Mouse (Mus musculus): ENCODE data around the gene Map3k19. TPM values are rescaled to one million over a fixed set of nuclear protein-coding genes. Genes with fewer than 3 reads are reported as not detected.
A peak's percentile ranks its signal among the peaks of the same experiment; 100 is the strongest.

The Map3k19 gene
- polyA plus RNA-seq, 1 experiment: 2.4 TPM

DNA sequence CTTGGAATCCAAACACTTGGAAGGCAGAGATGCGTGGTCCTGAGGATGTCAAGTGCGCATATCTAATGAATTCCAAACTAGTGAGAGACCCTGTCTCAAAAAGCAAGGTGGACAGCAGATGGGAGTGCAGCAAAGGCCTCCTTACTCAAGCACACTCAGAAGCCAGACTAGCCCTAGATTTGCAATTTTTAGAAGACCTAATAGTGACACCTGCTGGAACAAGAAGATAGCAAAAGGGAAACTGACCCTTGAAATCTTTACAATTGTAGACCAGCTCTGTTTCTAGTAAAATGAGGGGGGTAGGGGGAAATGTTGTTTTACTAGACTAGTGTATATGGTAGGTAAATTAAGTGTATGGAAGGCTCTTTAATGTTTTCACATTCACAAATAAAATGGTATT is 89.4 kb downstream of the Map3k19 start:
- TF ChIP-seq POLR2A (IDR thresholded peaks at IDR 0.05; ENCODE audit: extremely low read depth, insufficient read depth, low read length) (no peak), CTCF (IDR thresholded peaks at IDR 0.05; ENCODE audit: extremely low read depth, insufficient read depth, low read length) (0 out of 2 replicates have a peak, but pooled peaks have one; percentile 17)
- H3K27ac ChIP-seq (ENCODE audit: insufficient read depth, low read length): no peak overlapping the region
- H3K4me3 ChIP-seq (ENCODE audit: insufficient read depth, low read length): no peak overlapping the region
- no peaks in the 10 kb centered on the region for H3K4me1 ChIP-seq (ENCODE audit: control insufficient read depth, insufficient read depth, low read length)

Other genes with a start within 250 kb of the Map3k19 start
- gene Tmem163, start 175.5 kb downstream of the Map3k19 start, polyA plus RNA-seq (2012; rRNA removed): 21.5 and 31.6 TPM in 2 replicates
- gene Acmsd, start 125.6 kb downstream of the Map3k19 start, polyA plus RNA-seq (2012; rRNA removed): 0.06 and 0.08 TPM in 2 replicates
- 53.4 and 54.3 TPM in 2 replicates for gene Ccnt2, start 80.9 kb downstream of the Map3k19 start, polyA plus RNA-seq (2012; rRNA removed)
- gene Rab3gap1, start 13.7 kb upstream of the Map3k19 start, polyA plus RNA-seq (2012; rRNA removed): 40.9 and 41.1 TPM in 2 replicates
- gene Zranb3, start 248.0 kb upstream of the Map3k19 start, polyA plus RNA-seq (2012; rRNA removed): 5.5 and 6.4 TPM in 2 replicates
- gene R3hdm1, start 248.3 kb upstream of the Map3k19 start, polyA plus RNA-seq (2012; rRNA removed): 454 and 497 TPM in 2 replicates

Data from cortical plate, adult 2 months (tissue).